Mouse (Mus musculus): ENCODE results near the gene Ndnf.
A peak's percentile ranks its signal among the peaks of the same experiment; 100 is the strongest.

Ndnf gene

GRCm38 (mm10) chr6:65671451-65671850 lies at the start of gene Ndnf:
Ndnf (plus strand) TSS chr6:65671590.
- peak; percentile 15 for DNase-seq

GRCm38 (mm10) chr6:65623016-65623715 lies 48.2 kb upstream of the Ndnf start:
- DNase-seq, result no peak

DNA sequence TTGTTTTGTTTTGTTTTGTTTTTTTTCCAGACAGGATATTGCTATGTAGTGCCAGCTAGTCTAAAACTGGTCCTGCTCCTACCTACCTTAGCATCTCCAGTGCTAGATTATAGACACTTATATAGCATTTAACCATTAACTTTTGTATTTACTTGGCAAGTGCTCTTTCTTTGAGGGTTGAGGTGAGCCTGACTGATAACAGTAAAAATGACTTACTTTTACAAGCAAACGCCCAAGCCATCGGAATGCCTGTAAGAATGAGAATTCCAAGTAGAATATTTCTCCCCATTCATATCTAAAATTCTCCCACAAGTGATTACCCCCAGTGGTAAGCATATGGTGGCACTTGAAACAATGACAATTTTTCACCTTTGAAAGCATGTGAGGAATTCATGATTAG lies 40.8 kb upstream of the Ndnf start:
- DNase-seq, result no peak

DNA sequence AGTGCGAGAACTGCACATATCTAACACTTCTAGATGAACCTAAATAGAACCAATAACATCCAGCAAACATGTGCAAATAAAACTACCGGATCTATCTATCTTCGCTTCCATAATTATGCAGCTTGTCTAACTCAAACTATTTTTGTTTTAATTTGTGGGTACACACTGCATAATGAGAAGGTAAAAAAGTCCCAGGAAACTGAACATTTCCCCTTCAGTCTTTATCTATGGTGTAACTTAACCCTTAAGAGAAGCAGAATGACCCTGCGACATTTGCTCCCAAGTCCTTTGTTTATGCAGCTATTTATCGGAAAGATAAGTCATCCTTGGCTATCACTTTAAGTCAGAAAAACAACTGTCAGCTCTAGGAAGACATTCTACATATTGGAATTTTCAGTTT lies 39.2 kb upstream of the Ndnf start:
- DNase-seq, result no peak

DNA sequence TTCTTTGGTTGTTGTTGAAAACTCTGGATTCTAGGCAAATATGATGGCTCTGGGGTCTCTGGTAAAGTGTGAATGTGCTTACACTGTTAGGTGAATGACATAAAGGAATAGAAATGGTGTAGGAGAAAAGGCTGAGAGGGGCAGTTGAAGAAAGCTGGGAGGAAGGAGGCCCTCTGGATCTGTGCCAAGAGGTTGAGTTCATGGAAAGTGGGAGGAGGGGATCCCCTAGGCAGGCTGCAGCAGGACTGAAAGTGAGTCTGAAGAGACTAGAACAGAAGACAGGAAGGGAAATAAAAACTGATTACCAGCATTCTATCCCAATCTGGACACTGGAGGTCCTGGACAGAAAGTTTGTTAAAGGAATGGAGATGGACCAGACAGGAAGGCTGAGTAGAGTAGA lies 29.0 kb upstream of the Ndnf start:
- no peak for DNase-seq

DNA sequence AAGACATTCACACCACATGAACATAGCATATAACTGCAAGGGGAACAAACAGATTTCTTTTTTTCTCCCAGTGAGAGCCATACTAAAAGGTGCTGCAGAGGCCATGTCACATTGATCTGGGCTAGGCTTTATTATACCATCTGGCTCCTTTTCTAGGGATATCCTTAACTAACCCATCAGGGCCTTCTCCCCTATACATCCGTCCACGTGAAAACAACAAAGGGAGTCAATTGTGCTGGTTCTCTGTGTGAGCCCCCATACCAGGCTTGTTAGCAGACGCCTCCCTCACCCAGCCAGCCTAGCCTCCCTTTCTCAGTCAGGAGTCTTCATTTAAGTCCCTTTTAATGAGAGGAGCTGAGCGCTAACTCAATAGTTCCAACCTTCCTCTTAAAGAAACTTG lies 27.3 kb upstream of the Ndnf start:
- no peak for DNase-seq

DNA sequence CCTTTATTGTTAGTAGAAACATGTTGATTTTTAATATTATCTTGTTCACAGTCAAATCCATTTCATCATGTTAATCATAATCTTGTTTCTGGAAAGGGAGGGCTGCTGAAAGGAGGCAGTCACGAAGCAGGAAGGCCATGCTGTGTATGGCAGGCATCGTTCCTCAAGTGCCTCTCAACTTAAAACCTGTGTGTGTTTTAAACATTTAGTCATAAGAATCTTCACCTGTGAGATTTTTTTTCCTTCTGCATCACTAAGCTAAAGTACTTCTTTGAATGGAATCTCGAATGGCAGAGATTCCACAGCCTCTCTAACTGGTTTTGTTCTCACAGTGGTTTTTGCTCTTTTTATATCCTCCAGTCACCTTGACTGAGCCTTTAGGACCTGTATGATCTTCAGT lies 25.0 kb upstream of the Ndnf start:
- DNase-seq, result no peak

- no peak for DNase-seq
These were observed 23.7 kb upstream of the Ndnf start for GRCm38 (mm10) chr6:65647731-65648130.

DNA sequence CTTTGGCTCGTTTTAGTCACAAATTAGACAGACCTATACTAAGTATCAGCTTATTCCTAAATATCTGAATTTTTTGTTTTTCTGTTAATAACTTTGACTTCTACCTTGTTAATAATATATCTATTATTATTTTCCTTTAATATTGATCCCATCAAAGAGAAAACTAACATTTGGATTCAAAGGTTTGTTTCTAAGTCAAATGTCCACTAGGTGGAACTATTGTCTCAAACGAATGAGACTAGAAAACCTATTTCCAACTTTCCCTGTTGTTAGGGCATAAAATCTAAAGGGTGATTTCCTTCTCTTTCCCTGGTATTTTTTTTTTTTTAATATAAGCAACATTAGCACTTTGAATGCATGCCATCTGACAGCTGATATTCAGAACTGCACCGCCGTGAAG lies 20.0 kb upstream of the Ndnf start:
- no peak for DNase-seq

DNA sequence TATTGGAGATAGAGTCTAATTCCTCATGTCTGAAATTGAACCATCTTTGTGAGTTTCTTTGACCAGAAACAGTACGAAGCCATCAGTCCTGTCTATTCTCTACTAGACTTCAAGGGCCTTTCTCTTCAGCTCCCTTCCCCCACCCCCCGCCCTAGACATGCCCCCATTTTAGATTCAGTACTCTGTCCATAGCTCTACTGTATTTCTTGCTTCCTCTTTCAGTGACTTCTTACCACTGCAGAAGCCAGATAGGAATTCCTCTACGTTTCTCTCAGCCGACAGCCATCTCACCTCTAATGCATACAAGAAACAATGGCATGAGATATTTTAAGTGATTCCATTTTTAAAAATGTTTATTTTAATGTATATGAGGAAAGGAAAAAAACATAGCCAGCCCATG lies 10.1 kb upstream of the Ndnf start:
- no peak for DNase-seq

- DNase-seq, result no peak
These were observed 9.3 kb upstream of the Ndnf start for GRCm38 (mm10) chr6:65662050-65662449.

DNA sequence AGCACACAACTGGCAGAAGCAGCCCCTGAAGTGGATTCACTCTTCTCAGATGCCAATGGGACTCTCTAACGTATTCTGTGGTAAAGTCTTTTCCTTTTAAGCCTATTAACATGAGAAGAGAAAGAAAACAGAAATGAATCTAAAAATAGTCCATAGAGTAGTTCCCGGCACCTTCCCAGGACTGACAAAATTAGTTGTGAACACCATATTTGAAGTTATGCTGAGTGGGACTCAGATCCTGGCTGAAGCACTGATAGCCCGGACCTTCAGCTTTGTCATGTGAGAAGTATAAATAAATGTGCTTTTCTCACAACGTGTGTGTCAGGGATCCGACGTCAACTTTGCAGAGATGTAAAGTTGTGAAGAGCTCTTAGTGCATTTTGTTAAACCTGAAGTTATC lies 7.4 kb upstream of the Ndnf start:
- no peak for DNase-seq

GRCm38 (mm10) chr6:65666295-65666694 lies 5.1 kb upstream of the Ndnf start:
- DNase-seq, result no peak

- DNase-seq, result no peak
These were observed 1.4 kb upstream of the Ndnf start for GRCm38 (mm10) chr6:65669971-65670370.

DNA sequence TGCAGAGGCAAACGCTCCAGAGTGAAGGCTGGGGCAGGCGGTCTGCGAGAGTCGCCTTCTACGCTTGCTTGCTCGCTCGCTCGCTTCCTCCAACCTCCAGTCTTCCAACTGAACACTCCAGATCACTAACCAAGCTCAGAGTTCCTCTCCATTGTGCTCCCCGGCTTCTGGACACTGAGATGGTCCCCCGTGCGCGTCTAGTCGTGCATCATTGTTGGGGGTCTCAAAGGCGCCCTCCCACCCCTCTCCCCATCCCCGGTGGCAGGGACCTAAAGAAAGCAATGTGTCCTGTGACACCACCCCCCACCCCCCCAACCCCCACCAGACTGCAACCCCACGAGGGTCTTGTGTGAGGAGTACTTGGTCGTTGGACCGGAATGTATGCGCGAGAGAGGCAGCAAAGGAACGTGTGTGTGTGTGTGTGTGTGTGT lies 394 bp upstream of the Ndnf start:
- DNase-seq, result no peak

DNA sequence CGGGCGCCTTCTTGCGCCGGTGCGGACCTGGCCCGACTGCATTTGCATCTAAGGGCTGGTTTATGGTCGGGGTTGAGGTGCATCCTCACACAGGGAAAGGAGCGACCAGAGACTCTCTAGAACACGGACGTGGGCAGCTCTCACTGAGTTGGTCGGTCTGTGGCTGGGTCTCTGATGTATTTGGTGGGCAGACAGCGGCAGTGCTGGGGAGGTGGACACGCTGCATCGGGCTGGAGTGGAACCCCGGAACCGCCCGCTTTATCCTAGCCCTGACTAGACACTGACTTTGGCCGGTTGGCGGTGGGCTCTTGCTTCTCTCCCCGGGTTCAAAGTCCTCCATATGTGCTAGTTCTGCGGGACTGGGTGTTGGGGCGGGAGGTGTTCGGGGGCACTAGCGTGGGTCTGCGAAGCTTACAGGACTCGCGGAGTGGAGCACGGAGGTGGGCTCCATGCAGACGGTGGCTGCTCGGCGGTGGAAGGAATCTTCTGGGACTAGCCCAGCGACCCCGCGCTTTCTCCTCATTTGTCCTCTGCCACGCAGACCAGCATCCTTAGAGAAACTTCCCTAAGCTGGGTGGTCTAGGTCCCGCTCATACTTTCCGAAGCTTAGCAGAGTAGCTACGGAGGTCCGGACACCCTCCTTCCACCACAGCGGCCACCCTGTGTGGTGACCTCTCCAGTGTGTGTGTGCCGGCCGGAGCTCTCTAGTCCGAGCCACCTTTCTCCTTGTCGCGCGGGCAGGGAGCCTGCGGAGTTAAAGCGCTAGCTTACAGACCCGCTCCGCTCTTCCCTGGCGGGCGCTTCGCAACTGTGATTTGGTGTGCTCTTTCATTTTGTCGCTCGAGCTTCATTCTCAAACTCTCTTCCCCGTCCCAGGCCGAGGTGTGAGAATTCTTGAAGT lies 991 bp downstream of the Ndnf start:
- no peak for DNase-seq

DNA sequence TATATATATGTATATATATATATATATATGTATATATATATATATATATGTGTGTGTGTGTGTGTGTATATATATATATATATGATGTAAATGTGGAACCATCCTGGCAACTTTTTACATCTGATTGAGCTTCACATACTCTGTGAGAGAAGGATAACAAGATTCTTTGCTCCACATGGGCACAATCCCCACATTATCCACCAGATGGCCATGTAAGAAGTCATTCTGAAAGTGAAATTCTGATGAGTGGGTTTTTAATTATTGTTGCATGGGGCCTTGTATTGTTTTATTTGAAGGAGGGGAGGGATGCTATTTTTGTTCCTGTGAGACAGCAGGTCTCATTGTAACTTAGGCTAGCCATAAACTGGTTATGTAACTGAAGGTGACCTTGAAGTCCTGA lies 22.5 kb downstream of the Ndnf start:
- DNase-seq, result no peak

DNA sequence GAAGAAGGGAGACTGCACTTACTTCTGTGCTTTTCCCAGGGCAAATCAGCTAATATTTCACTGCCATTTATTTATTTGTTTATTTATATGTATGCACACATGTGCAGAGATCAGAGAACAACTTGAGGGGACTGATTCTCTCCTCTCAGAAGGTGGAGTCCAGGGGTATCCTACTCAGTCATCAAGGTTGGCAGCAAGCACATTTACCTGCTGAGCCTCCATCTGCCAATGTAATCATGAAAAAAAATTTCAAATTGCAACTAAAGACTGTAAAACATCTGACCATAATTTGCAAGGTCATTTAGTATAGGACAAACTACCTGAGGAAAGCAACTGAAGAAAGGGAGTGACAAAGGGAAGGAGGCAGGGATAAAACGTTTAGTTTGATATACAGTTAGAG lies 49.3 kb downstream of the Ndnf start:
- DNase-seq, result no peak

DNA sequence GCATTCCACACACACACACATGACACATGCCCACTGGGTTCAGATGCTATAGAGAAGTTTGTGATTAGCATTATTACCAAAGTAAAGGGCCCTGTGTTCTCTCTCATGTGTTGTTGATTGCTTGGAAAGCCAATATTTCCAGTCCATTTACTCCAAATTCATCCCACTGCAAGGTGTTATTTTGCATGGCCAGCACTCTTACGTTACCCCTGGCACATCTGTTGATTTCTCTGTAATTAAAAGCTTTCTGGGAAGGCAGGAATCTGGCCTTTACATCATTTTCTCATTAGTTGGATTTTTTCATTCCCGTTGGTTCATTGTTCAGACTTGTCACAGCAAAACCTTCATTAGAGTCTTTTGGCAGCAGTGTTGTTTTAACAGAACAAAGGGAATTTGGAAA lies 54.3 kb downstream of the Ndnf start:
- no peak for DNase-seq

DNA sequence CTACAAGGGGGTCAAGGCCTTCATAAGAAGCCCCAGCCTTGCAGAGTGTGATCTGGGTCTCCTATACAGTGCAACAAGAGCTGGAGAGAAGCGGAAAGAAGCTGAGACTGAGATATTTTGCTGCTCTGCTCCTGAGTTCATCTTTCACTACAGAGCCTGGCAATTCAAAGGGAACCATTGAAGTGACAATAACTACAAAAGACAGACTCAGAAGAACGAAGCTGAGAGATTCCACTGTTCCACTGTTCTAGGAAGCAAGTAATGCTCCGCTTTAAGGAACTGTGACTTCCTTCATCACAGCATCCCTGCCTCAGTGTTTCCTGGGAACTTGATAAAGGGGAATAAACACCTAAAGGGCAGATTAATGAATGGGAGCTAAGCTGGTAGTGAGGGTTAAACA lies 56.9 kb downstream of the Ndnf start:
- no peak for DNase-seq

- no peak for DNase-seq
These were observed 68.1 kb downstream of the Ndnf start for GRCm38 (mm10) chr6:65739442-65739841.

- no peak for DNase-seq
These were observed 71.9 kb downstream of the Ndnf start for GRCm38 (mm10) chr6:65743144-65743870.

GRCm38 (mm10) chr6:65743871-65744202 lies 72.4 kb downstream of the Ndnf start:
- DNase-seq, result no peak

GRCm38 (mm10) chr6:65758214-65758613 lies 86.8 kb downstream of the Ndnf start:
- no peak for DNase-seq

Data from cerebellum, adult 8-10 months (tissue).